Mouse (Mus musculus) liver, embryonic 14.5 days (tissue): ENCODE data around the gene Cd46.

Source experiments
- CTCF ChIP-seq: IDR thresholded peaks from 2 replicates; pipeline ENCODE4 v1.5.1; 2016; ENCODE audit warnings: antibody characterized with exemption, low read depth, control low read depth
- EP300 ChIP-seq: IDR thresholded peaks from 2 replicates; pipeline ENCODE4 v1.6.1; 2016; ENCODE audit warnings: antibody characterized with exemption, low read depth

GRCm38 (mm10) chr1:195033941-195034340, 58.1 kb downstream of the Cd46 start:
- TF ChIP-seq CTCF (no peak), EP300 (no peak)
